Comparison of ENCODE assay signal across 9 mouse cellular contexts in the genomic region with DNA sequence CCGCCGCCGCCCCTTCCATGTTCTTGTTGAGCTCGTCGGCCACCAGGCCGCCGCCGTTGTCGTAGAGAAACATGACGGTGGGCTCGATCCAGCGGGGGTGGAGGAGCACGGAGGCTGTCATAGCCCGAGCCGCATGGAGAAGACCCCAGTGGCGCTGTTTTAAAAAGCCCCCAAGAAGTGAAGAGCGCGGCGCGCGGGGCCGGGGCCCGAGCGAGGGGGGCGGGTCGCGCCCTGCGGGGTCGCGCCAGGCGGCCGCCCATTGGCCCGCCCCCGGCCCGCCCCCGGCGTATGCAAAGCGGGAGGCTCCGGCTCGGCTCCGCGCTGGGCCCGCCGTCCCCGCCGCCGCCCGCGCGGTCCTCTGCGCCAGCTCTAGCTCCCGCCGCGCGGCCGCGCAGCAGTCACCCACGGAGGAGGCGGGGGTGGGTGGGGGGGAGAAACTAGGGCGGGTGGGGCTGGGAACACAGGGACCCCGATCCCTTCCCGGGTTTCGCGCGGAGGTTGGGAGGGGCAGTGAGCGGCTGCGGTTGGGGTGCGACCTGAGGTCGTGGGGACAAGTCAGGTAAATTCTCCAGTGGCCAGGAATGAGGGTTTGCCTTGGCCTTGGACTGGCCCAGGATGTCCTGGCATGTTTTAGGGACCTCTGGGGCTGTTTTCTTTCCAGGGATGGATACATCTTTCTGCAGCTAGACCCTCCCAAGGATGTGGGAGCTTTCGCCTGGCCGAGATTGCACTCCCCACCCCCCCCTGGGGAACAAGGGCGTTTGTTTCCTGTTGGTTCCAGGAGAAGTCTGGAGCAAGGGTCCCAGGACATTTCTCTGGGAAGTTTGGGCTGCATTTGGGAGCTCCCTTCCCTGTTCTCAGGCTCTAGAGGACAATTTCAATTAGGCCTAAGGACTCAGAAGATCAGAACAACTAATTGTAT. TPM values are rescaled to one million over a fixed set of nuclear protein-coding genes. Genes with fewer than 3 reads are reported as not detected.
DNase-seq lines count a peak whose midpoint lies in the region; ATAC-seq and TF ChIP-seq lines count a peak whose summit lies in the region.
"Had no signal": no experiment of that assay in that cellular context is flagged by ENCODE, and none has a peak within 500 bp of the region (broad histone marks: within the 10 kb centered on the region; RNA-seq: fewer than 3 reads in every experiment).

A gene (minus strand): TSS at position 227 of the 922 bp plus-strand sequence.

- peaks cover 97% of the 10 kb centered on the region for H3K27me3 ChIP-seq in embryonic facial prominence, embryonic 13.5 days
- peaks cover 45% of the 10 kb centered on the region for H3K27me3 ChIP-seq in limb, embryonic 11.5 days (ENCODE audit: control insufficient read depth, insufficient read depth, low read length)
- peaks cover 83% of the 10 kb centered on the region for H3K27me3 ChIP-seq in small intestine, adult 2 months (ENCODE audit: control insufficient read depth, insufficient read depth, low read length)

- ATAC-seq in embryonic facial prominence, embryonic 13.5 days (ENCODE audit: insufficient number of reproducible peaks, insufficient read depth, low FRiP score, low TSS enrichment, low read depth), result no peak
- peak; percentile 74 for ATAC-seq in limb, embryonic 11.5 days (ENCODE audit: insufficient number of reproducible peaks, low FRiP score, low TSS enrichment, low read depth)
- no peak for ATAC-seq in frontal cortex, adult (ENCODE audit: low TSS enrichment)

- TF ChIP-seq POLR2A in small intestine, adult 2 months (IDR thresholded peaks at IDR 0.05; ENCODE audit: low read depth, low read length), result no peak

- peak within 1 kb of the TSS; percentile 42 for H3K4me3 ChIP-seq in embryonic facial prominence, embryonic 13.5 days
- peak within 1 kb of the TSS; percentile 69 for H3K4me3 ChIP-seq in limb, embryonic 11.5 days (ENCODE audit: low read depth, low read length)
- peak within 1 kb of the TSS; percentile 52 for H3K4me3 ChIP-seq in small intestine, adult 2 months (ENCODE audit: low read depth, low read length)

- H3K4me2 ChIP-seq in embryonic facial prominence, embryonic 13.5 days, result peak within 1 kb of the TSS; percentile 62
- H3K4me2 ChIP-seq in limb, embryonic 11.5 days (ENCODE audit: low read depth, severe bottlenecking), result peak within 1 kb of the TSS; percentile 62

- H3K36me3 ChIP-seq in embryonic facial prominence, embryonic 13.5 days, result no peaks in the 10 kb centered on the region
- H3K36me3 ChIP-seq in limb, embryonic 11.5 days (ENCODE audit: control insufficient read depth, insufficient read depth, low read length), result no peaks in the 10 kb centered on the region
- H3K36me3 ChIP-seq in small intestine, adult 2 months (ENCODE audit: control insufficient read depth, insufficient read depth, low read length), result no peaks in the 10 kb centered on the region

- no peak within 1 kb of the TSS for H3K27ac ChIP-seq in embryonic facial prominence, embryonic 13.5 days
- peak within 1 kb of the TSS; percentile 96 for H3K27ac ChIP-seq in limb, embryonic 11.5 days (replicated peaks; ENCODE audit: low read depth, low read length)
- H3K27ac ChIP-seq in small intestine, adult 2 months (ENCODE audit: insufficient read depth, low read depth, low read length), result no peak within 1 kb of the TSS

- peaks cover 10% of the 10 kb centered on the region for H3K4me1 ChIP-seq in embryonic facial prominence, embryonic 13.5 days
- 0 out of 2 replicates have a peak, but pooled peaks cover 9% of the 10 kb centered on the region for H3K4me1 ChIP-seq in limb, embryonic 11.5 days (ENCODE audit: control insufficient read depth, insufficient read depth, low read length)
- H3K4me1 ChIP-seq in small intestine, adult 2 months (ENCODE audit: control insufficient read depth, insufficient read depth, insufficient read length, low read length), result 0 out of 2 replicates have a peak, but pooled peaks cover 4% of the 10 kb centered on the region

- no peak for TF ChIP-seq CTCF in small intestine, adult 2 months (IDR thresholded peaks at IDR 0.05; ENCODE audit: extremely low read depth, insufficient read length, insufficient replicate concordance, low read depth, low read length)

- peak; percentile 18 for DNase-seq in retina, postnatal 1 day
- DNase-seq in retina, embryonic 14.5 days (ENCODE audit: low spot score), result no peak
- peak; percentile 81 for DNase-seq in limb, embryonic 11.5 days (ENCODE audit: low spot score)
- no peak for DNase-seq in layer of hippocampus, adult 8-10 months (ENCODE audit: low spot score in 2 of 2)
- DNase-seq in adipocyte (ENCODE audit: low spot score), result no peak

- H3K9me3 ChIP-seq in embryonic facial prominence, embryonic 13.5 days, result no peaks in the 10 kb centered on the region
- H3K9me3 ChIP-seq in limb, embryonic 11.5 days (ENCODE audit: control insufficient read depth, low read length), result no peaks in the 10 kb centered on the region

- WGBS in embryonic facial prominence, embryonic 13.5 days, result under 1% methylated on average over 65 of the region's 72 CpGs
- under 1% methylated on average over 29 of the region's 72 CpGs for WGBS in limb, embryonic 11.5 days
- 2% methylated on average over 47 of the region's 72 CpGs for WGBS in small intestine, adult 2 months

- H3K9ac ChIP-seq in embryonic facial prominence, embryonic 13.5 days, result no peak within 1 kb of the TSS
- H3K9ac ChIP-seq in limb, embryonic 11.5 days (ENCODE audit: low read length), result peak within 1 kb of the TSS; percentile 93

RNA-seq across cellular contexts. Expression of the gene that starts here (rescaled TPM):
- polyA plus RNA-seq in embryonic facial prominence, embryonic 13.5 days (2015; fragmentation: Nextera tagmentation; extraction: Ambion mirVana), result not detected in 2 replicates
- 25.1 and 29.7 TPM in 2 replicates for polyA plus RNA-seq in limb, embryonic 11.5 days (2014; fragmentation: Nextera tagmentation; extraction: Ambion mirVana)
- not detected in 2 replicates for polyA plus RNA-seq in small intestine, adult 2 months (2012; rRNA removed)
- total RNA-seq in layer of hippocampus, adult 8-10 months (2022), result not detected
- total RNA-seq: common myeloid progenitor, adult 5-6 weeks had no signal

Comparison
In these comparisons a context has a peak if more than half of its experiments do, and no peak if none do; other contexts are left out.
1. RNA of the gene that starts here (polyA plus RNA-seq): 25.1 to 29.7 TPM in limb, embryonic 11.5 days; not detected in small intestine, adult 2 months and not detected in embryonic facial prominence, embryonic 13.5 days; every median in the first group is over 10 times any median in the second.
2. DNase-seq: peak in retina, postnatal 1 day (single experiment) and limb, embryonic 11.5 days (single experiment); none in retina, embryonic 14.5 days (single experiment), layer of hippocampus, adult 8-10 months (0 of 2) and adipocyte (single experiment).
3. Peak in every context shown above with its lines, with median percentiles within 50 percentile points of each other: H3K4me3 ChIP-seq.